Mouse (Mus musculus): Measurements from ENCODE around the gene Mbd5.

- no peak for TF ChIP-seq CTCF (IDR thresholded peaks at IDR 0.05; ENCODE audit: low read depth, low read length)
- TF ChIP-seq POLR2A (IDR thresholded peaks at IDR 0.05; ENCODE audit: extremely low read depth, insufficient read depth, low read length) = no peak
Measured at GRCm38 (mm10) chr2:49286965-49287364, 337.7 kb downstream of the Mbd5 start.

Data from liver, adult 2 months (tissue).